1 mouse cellular context compared by ENCODE assay signal in the genomic region with DNA sequence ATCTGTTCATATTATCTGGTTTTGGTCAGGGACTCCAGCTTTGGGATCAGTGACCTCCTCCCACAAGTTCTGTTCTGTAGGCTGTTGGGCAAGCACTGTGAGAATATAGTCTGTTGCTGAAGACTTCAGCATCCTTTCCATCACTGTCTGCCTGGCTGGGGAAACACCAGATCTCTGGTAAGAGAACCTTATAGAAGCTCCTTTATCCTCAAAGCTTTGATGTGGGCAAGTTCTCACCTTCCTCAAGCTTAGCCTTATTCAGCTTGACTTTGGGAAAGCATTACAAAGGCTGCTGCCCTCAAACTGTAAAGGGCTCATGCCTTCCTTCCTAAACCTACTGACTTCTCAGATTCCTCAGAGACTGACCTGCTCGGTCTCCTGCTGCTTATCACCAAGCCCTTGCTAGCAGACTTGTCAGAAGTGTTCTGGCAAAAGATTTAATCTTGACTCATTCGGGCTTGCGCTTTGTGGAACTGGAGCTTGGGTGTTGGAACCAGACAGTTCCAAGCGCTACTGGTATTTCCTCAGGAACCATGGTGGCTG.
TF ChIP-seq lines count a peak whose summit lies in the region.

No protein-coding gene starts in this region.

TF ChIP-seq in CH12.LX, 34 proteins besides CTCF, POLR2A, EP300 and RAD21 (continued from another document):
- no peak for TF ChIP-seq CHD2 (IDR thresholded peaks at IDR 0.05; ENCODE audit: low read length)
- no peak for TF ChIP-seq ZNF384 (IDR thresholded peaks at IDR 0.05; ENCODE audit: low read depth, low read length)
TF ChIP-seq in CH12.LX: peak in this region for 11.
